Mouse (Mus musculus) mouse embryonic stem cell (cell line): ENCODE results near the gene Zranb3.
"Not testable (repeated sequence)": the region's sequence is repeated elsewhere in the genome, so short reads cannot be mapped to it uniquely, and the experiment has no call there.

Source experiments
- in situ Hi-C, 2 experiments: fragments of 300-500 bp; cut with MboI; formaldehyde crosslinking; loops; 1 replicate in 1 of 2; 3 replicates in 1 of 2; pipeline ENCODE4 v1.14.3; 2019 to 2020; ENCODE audit warnings: low sequenced_read_pairs in 2 of 2, low pct_unique_long_range_greater_than_20kb in 1 of 2, mixed read lengths in 1 of 2; ENCODE audit not compliant: unreplicated experiment in 1 of 2

The Zranb3 gene

DNA sequence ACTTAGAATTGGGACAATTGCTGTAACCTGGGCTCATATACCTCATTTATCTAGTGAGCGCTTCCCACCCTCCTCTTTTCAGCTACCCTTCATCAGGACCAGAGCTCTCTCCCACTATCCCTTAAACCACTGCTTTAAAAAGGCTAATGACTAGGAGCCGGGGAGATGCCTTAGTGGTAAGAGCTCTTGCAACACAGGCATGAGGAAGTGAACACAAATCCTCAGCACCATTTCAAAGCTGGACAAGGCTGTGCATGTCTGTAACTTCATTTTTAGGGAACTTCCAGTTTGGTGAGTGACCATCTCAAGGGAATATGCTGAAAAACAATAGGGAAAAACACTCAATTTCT is 98.5 kb downstream of the Zranb3 start:
- in situ Hi-C loops: no loop called here

DNA sequence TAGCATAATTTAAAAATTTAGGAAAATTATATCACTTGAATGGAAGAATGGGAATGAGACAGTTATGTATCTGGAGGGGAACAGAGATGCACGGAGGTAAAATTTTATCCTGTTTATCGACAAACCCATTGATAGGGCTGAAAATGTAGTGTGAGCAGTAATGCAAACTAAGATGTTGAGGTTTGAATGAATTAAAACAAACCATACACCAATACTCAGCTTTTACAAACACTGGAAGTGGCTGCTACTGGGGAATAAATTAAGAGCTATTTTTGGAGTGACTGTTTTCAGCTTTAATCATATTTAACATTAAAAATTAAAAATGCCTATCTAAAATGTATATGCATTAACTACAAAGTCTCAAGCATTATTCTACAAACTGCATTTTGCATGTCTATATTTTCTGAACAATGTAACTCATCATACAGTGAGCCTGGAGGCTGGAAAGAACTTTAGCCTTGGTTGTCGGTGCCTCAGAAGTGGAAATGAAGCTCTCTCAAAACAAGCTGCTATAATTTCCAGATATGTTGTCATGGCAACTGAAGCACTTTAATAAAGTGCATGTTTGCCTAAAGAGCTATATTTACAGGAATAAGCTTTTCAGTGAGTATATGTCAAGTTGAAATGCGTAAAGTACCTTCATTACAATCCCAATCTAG is 99.0 kb downstream of the Zranb3 start:
- in situ Hi-C loops: no loop called here

DNA sequence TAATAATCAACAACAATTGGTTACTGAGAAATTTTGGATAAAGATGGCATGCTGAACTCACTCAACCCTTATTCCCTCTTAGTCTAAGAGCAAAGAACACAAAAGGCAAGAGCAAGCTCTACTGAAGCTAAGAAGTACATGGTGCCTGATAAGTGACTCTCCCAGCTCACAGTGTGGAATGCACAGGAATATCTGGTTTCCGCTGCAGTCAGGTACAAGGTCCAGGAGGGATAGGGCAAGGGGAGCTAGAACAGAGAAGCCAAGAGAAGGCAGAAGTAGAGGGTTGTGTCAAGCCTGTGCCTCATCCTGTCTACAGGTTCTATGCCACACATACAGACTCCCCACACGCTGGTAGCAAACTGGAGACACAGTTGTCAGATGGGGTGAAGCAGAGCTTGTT is 100.7 kb downstream of the Zranb3 start:
- in situ Hi-C loops: no loop called here

DNA sequence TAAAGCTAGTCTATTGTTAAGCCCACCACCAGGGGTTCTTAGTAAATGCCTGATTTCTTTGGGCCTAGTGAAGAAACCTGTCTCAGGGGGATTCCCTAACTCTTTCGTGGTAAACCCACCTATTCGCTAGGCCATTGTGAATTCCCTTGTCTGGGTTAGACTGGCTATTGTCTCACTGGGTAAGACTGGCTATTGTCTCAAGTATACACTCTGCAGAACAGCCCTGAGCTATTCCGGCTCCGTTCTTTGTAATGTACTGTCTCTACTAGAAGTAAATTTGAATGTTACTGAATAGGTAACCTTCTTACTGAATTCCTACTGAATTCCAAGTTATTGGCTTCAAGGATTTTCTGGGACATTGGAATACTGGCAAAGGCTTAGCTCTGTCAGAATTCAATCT is 101.9 kb downstream of the Zranb3 start:
- in situ Hi-C loops: not testable (repeated sequence)

DNA sequence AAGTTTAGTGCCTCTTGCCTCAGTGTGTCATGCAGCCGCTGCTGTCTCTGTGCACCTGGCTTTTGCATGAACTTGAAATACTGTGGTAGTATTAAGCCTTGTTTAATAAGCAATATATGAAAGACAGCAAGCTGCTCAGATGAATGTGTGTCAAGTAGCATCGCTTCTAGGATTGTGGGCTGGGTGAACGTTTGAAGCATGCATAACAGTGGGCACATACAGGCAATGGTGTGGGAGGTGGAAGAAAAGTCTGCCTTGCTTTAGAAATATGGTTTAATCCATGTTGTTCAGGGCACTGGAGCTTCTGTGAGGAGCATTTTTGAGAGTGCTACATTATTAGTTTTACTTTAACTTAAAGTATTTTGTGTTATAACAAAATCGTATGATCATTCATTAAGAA is 109.0 kb downstream of the Zranb3 start:
- in situ Hi-C loops: no loop called here

DNA sequence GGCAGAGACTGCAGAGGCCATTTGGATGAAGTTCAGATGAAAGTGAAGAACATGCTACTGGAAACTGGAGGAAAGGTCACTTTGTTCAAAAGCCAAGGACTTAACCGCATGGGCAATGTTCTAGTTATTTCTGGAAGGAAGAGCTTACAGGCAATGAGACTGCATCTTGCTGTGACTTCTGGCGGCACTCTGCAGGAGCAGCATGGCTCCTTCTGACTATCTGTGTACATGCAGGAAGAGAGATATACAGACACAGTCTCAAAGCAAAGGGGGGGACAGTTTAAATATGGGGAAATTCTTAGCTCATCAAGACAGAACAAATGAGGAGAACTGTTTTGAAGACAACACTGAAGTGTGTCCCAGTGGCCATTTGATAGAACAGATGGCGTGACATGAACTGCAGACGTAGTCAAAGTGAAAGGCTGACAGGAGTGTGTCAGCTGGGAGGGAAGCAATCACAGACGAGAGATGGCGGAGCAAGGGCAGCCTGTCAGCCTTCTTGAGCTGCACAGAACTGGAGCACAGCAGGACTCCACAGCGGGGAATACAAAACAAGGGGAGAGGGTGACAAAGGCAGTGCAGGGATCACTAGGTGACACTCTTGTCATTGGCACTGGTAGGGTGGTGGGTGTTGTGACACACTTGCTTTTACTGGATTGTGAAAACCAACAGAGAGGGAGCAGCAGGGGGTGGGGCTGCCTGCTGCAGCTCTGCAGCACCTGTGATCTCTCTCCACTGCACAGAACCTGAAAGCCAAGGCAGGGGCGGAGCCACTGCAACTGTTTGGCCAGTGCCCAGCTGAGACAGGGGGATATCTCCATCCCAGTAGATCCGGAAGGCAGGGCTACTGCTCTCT is 112.7 kb downstream of the Zranb3 start:
- in situ Hi-C loops: no loop called here

DNA sequence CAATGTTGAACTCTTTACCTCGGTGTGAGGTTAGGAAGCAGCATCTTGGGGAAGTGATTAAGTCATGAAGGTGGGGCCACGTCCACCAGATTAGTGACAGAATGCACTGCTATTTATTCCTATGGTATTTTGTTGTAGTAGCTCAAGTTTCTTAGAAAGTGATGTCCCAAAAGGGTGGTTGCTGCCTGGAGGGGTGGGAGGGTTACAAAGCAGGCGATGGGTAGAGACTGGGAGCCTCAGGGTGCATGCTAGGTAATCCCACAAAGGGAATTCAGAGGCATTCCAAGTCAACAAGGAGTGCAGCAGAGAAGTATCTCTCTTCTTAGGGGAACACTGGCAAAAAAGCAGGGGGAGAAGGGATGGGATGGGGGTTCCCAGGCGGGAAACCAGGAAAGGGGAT is 113.5 kb downstream of the Zranb3 start:
- in situ Hi-C loops: no loop called here

DNA sequence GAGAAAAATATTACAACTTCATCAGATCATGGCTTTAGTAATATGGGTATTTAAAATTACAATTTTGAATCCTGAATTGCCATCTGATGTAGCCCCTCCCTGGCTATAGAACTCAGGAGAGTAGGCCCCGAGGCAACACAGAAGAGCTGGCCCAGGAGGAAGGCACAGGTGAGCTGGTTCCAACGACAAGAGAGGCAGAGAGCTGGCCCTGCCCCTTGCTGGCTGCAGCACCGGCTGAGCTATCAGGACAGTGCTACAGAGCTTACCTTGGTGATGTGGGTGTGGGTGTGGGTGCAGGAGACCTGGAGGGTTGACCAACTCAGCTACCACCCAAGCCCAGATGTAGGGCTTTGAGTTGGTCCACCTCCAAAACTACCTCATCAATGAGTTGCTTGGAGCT is 114.6 kb downstream of the Zranb3 start:
- in situ Hi-C loops: no loop called here

DNA sequence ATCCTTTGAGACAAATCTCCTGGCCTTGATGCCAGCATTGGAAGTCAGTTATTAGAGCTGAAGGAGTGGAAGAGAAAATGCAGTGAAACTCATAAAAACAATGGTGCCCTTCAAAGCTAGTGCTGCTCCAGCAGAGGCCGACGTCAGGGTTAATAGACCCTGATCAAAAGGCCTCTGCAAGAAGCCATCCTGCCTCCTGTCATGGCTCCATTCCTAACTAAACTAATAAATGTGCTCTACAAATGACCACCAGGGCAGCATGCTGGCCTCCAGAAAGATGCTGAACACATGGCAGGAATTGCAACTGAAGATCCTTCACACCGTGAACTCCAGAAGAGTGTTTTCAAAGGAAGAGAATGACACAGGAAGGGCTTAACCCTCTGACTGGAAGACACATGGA is 117.5 kb downstream of the Zranb3 start:
- in situ Hi-C loops: no loop called here

DNA sequence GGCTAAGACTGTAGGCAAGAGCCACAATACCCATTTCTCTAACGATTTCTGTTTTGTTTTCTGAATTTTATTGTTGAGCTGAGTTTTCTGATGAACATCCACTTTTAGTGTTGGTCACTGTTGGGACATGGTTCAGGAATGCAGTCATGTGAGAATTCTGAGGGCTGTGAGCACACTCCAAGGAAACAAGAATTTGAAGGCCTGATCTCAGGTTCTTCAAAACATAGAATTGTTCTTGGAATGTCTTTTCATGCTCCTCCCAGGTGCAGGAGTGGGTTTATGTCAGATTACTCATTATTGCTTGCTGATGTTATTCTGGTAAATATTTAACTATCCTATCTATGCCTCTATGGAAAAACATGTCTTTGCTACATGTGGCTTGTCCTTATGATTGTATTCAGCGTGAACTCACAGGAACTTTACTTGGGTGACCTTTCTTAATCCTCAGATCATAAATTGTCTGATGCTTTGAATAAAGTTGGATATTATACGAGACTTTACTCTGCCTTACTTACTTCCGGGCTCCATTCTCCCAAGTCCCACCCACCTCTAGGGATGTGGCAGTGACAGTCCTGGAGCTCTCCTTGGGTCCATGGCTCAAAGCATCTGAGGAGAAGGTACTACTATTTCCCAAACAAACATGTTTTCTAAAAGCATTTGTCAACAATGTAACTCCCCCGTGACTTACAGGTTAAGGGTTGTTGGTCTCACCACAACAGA is 119.4 kb downstream of the Zranb3 start:
- in situ Hi-C loops: no loop called here

DNA sequence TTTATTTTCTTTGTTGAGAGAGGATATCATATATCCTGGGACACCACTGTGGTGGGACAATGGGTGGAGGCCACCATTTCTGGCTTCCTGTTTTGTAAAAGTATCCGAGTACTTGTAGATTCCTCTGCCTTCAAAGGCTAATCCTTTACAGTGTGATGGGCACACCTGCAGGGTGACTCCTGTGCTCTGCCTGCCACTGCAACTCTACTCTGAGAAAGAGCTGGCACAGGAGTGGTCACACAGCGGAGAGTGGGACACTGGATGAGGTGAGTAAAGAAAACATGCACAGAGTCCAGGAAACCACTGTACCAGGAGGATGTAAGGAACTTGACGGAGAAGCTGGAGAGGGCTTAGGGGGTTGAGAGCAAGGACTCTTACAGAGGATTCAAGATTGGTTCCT is 120.6 kb downstream of the Zranb3 start:
- in situ Hi-C loops: no loop called here

DNA sequence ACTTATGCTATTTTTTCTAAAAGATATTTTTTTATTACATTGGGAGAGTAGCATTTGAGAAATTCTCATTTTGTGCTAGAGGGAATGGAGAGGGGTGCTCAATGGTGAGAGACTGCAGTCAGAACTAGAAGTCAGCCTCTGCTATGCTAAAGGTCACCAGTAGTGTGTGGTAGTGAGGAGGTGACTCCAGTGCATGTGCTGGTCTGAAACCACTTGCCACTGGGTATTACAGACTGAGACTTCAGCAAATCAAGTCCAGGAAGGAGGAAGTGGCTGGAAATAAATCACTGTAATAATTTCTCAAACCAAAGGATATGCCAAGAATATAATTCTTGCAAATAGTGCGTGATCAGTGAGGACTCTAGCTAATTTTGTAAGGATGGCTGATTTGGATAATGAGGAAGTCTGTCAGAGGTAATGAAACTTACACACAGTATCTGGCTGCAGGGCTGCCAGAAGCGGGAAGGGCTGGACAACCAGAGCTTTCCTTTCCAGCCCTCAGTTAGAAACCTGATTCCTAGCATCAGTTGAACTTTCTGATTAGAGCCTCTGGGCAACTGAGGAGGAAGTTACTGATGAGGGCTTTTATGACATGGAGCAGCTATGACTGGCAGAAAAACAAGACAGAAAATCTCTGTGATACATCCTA is 121.8 kb downstream of the Zranb3 start:
- in situ Hi-C loops: no loop called here

DNA sequence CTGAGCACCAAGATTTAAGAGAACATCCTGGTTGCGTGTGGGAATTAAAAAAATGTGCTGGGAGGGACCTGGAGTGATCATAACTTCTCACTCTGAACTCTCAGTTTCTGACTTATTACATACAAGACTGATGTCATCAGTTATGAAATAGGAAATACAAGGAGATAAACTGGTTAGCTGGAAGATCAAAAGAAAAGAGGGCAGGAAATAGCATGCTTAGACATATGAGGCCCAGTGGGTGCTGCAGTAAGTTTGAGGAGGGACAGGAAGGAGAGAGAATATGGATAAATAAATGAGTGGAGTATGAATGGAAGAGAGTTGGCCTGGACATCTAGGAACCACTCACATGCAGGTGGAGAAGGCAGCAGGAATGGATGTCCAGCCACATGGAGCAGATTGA is 124.7 kb downstream of the Zranb3 start:
- in situ Hi-C loops: no loop called here

DNA sequence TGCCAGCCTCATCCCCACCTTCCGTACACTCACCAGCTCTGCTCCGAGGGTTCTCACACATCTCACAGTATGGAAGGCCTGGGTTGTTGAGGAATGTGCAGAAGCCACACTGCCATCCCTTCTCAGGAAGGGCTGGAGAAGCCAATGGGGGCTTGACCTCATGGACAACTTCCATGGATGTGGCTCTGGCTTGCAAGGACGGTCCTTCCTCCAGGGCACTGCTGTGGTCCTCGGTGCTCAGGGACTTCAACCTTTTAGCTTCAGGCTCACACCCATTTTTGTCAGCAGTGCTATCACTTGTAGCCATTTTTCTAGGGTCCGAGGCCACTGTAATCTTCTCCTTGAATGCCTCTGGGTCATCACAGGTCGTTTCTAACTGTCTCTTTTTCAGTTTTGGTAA is 126.7 kb downstream of the Zranb3 start:
- in situ Hi-C loops: no loop called here

DNA sequence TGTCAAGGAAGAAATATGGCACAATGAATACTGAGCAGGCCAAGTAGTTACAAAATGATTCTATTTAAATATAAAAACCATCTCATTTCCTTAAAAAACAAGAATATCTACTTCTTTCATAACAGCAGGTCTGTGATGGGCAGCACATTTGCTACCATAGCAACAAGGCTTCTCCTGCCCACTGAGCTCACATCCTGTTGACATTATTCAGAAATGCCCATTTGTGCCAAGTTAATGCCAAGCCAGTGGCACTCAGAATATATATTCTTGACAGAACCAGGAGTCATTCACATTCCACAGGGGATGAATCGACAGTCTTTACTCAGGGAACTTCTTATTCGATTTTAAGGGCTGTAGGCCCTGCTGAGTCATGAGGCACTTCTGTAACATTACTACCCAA is 127.2 kb downstream of the Zranb3 start:
- in situ Hi-C loops: no loop called here

DNA sequence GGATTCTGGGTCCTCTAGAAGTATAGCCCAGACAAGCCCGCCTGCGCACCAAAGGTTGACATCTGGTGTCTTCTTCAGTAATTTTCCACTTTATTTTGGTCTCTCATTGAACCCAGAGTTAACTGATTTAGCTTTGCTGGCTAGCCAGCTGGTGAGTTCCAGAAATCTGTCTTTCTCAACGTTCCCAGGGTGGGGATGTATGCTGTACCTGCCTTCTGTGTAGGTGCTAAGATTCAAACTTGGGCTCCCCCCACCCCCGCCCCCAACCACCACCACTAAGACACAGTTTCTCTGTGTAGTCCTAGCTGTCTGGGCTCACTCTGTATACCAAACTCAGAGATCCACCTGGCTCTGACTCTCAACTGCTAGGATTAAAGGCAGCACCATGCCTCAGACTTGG is 128.8 kb downstream of the Zranb3 start:
- in situ Hi-C loops: no loop called here

DNA sequence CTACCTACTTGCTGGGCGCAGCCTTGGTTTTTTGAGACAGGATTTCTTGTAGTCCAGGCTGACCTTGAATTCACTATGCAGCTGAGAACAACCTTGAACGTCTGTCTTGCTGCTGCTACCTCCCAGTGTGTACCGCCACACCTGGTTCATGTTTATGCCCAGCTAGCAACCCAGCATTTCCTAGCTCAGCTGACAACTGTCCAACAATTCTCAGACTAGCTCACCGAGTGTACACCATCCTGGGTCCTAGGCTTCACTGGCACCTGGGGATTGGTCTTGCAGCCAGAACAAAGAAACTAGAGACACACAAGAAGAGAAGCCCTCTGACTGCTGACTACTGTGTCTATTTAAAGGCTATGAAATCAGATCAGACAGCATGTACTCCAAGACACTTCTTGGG is 132.0 kb downstream of the Zranb3 start:
- in situ Hi-C loops: no loop called here

DNA sequence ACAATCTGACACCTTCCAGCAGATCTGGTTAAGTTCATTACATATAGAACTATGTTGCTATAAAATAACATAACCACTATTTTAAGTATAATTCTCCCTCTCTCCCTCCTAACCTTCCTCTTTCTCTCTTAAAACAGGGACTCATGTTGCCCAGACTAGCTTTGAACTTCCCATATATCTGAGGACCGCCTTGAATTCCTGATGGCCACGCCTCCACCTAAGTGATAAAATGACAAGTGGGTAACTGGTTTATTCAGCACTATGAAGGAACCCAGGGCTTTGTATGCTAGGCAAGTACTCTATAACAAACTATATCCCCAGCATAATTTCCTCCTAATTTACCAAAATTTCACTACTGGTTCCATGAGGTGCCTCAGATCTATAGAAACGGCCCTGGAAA is 139.5 kb downstream of the Zranb3 start:
- in situ Hi-C loops: no loop called here

DNA sequence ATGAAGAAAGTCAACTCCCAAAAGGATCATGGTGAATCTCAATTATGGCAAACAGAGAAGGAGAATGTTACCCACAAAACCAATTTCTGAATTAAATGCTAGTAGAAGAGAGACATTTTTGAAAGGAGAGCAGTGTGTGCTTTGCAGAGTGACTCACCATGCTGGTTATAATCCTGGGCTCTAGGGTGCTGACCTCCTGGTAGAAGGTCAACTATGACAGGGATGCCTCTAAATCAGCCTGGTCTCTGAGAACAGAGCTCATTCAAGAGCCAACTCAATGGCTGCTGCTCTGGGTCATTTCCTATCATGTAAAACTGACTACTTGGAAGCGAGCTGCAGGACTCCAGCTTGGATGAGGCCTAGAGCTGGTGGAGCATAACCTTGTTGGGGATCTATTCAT is 141.7 kb downstream of the Zranb3 start:
- in situ Hi-C loops: no loop called here
